Mouse (Mus musculus): ENCODE results near the gene Il27ra. TPM values are rescaled to one million over a fixed set of nuclear protein-coding genes. Genes with fewer than 3 reads are reported as not detected.

The Il27ra gene
- polyA plus RNA-seq, 1 experiment from 2014 or later = 0.13 TPM

- Histone ChIP-seq H3K4me1 (ENCODE audit: control insufficient read depth, insufficient read depth, low read length) (peaks cover 3% of the 10 kb centered on the region; the same call in 1 of the 2 replicates), H3K4me2 (ENCODE audit: low read depth) (no peak overlapping the region), H3K36me3 (ENCODE audit: control insufficient read depth, insufficient read depth, low read length) (no peaks in the 10 kb centered on the region), H3K27me3 (ENCODE audit: control insufficient read depth, insufficient read depth, low read length) (peaks cover 17% of the 10 kb centered on the region), H3K9me3 (ENCODE audit: control insufficient read depth, low read length) (no peaks in the 10 kb centered on the region), H3K4me3 (ENCODE audit: low read depth, low read length) (no peak overlapping the region), H3K27ac (ENCODE audit: low read depth, low read length) (no peak overlapping the region), H3K9ac (ENCODE audit: low read length) (no peak overlapping the region)
- 53% methylated on average over 12 of the region's 12 CpGs for WGBS
- ATAC-seq (ENCODE audit: insufficient read depth, low FRiP score, low TSS enrichment) = no peak
- DNase-seq (ENCODE audit: low spot score) = no peak
Measured at GRCm38 (mm10) chr8:84021569-84021968, 20.8 kb downstream of the Il27ra start.

GRCm38 (mm10) chr8:84021096-84021495 lies 21.3 kb downstream of the Il27ra start, which contains the start of gene Palm3:
Gene Palm3, plus strand, starts transcription at chr8:84021471.
- no peak within 1 kb of the TSS for H3K27ac ChIP-seq (ENCODE audit: low read depth, low read length)
- H3K9me3 ChIP-seq (ENCODE audit: control insufficient read depth, low read length) = no peaks in the 10 kb centered on the region
- no peak within 1 kb of the TSS for H3K4me3 ChIP-seq (ENCODE audit: low read depth, low read length)
- peaks cover 15% of the 10 kb centered on the region for H3K27me3 ChIP-seq (ENCODE audit: control insufficient read depth, insufficient read depth, low read length)
- peaks cover 3% of the 10 kb centered on the region; the same call in 1 of the 2 replicates for H3K4me1 ChIP-seq (ENCODE audit: control insufficient read depth, insufficient read depth, low read length)
- WGBS = 8% methylated on average over 17 of the region's 18 CpGs
- DNase-seq (ENCODE audit: low spot score) = no peak
- ATAC-seq (ENCODE audit: insufficient read depth, low FRiP score, low TSS enrichment) = no peak
- H3K36me3 ChIP-seq (ENCODE audit: control insufficient read depth, insufficient read depth, low read length) = no peaks in the 10 kb centered on the region
- H3K4me2 ChIP-seq (ENCODE audit: low read depth) = no peak within 1 kb of the TSS
- H3K9ac ChIP-seq (ENCODE audit: low read length) = no peak within 1 kb of the TSS

- peaks cover 3% of the 10 kb centered on the region; the same call in 1 of the 2 replicates for H3K4me1 ChIP-seq (ENCODE audit: control insufficient read depth, insufficient read depth, low read length)
- DNase-seq (ENCODE audit: low spot score) (no peak), ATAC-seq (ENCODE audit: insufficient read depth, low FRiP score, low TSS enrichment) (no peak)
- 0 out of 2 replicates have a peak, but pooled peaks cover 6% of the 10 kb centered on the region for H3K27me3 ChIP-seq (ENCODE audit: control insufficient read depth, insufficient read depth, low read length)
- H3K4me3 ChIP-seq (ENCODE audit: low read depth, low read length) = no peak overlapping the region
- H3K9ac ChIP-seq (ENCODE audit: low read length) = no peak overlapping the region
- 82% methylated on average over 9 of the region's 9 CpGs for WGBS
- no peak overlapping the region for H3K27ac ChIP-seq (ENCODE audit: low read depth, low read length)
- no peak overlapping the region for H3K4me2 ChIP-seq (ENCODE audit: low read depth)
- no peaks in the 10 kb centered on the region for H3K36me3 ChIP-seq (ENCODE audit: control insufficient read depth, insufficient read depth, low read length)
- H3K9me3 ChIP-seq (ENCODE audit: control insufficient read depth, low read length) = no peaks in the 10 kb centered on the region
Measured at GRCm38 (mm10) chr8:84019738-84020137, 22.7 kb downstream of the Il27ra start.

GRCm38 (mm10) chr8:84015833-84016232 lies 26.6 kb downstream of the Il27ra start:
- peaks cover 28% of the 10 kb centered on the region for H3K27me3 ChIP-seq (ENCODE audit: control insufficient read depth, insufficient read depth, low read length)
- H3K4me3 ChIP-seq (ENCODE audit: low read depth, low read length) = no peak overlapping the region
- 93% methylated on average over 5 of the region's 5 CpGs for WGBS
- no peaks in the 10 kb centered on the region for H3K36me3 ChIP-seq (ENCODE audit: control insufficient read depth, insufficient read depth, low read length)
- no peak overlapping the region for H3K4me2 ChIP-seq (ENCODE audit: low read depth)
- no peak for DNase-seq (ENCODE audit: low spot score)
- H3K9ac ChIP-seq (ENCODE audit: low read length) = no peak overlapping the region
- no peak overlapping the region for H3K27ac ChIP-seq (ENCODE audit: low read depth, low read length)
- H3K4me1 ChIP-seq (ENCODE audit: control insufficient read depth, insufficient read depth, low read length) = peaks cover 17% of the 10 kb centered on the region
- ATAC-seq (ENCODE audit: insufficient read depth, low FRiP score, low TSS enrichment) = no peak
- H3K9me3 ChIP-seq (ENCODE audit: control insufficient read depth, low read length) = no peaks in the 10 kb centered on the region

GRCm38 (mm10) chr8:84012499-84013165 lies 29.8 kb downstream of the Il27ra start:
- DNase-seq (ENCODE audit: low spot score) = no peak
- peaks cover 37% of the 10 kb centered on the region for H3K27me3 ChIP-seq (ENCODE audit: control insufficient read depth, insufficient read depth, low read length)
- ATAC-seq (ENCODE audit: insufficient read depth, low FRiP score, low TSS enrichment) = no peak

GRCm38 (mm10) chr8:84011705-84012498 lies 30.5 kb downstream of the Il27ra start, which contains the start of gene 2210011C24Rik:
Gene 2210011C24Rik, minus strand, starts transcription at chr8:84012171.
- H3K4me2 ChIP-seq (ENCODE audit: low read depth) = peak within 1 kb of the TSS; percentile 97
- H3K9me3 ChIP-seq (ENCODE audit: control insufficient read depth, low read length) = no peaks in the 10 kb centered on the region
- ATAC-seq (ENCODE audit: insufficient read depth, low FRiP score, low TSS enrichment) (0 out of 2 replicates have a peak, but pooled peaks have one; percentile 14), DNase-seq (ENCODE audit: low spot score) (no peak)
- H3K27ac ChIP-seq (ENCODE audit: low read depth, low read length) = no peak within 1 kb of the TSS
- 1% methylated on average over 42 of the region's 45 CpGs for WGBS
- H3K4me3 ChIP-seq (ENCODE audit: low read depth, low read length) = peak within 1 kb of the TSS; percentile 39
- no peaks in the 10 kb centered on the region for H3K36me3 ChIP-seq (ENCODE audit: control insufficient read depth, insufficient read depth, low read length)
- H3K9ac ChIP-seq (ENCODE audit: low read length) = peak within 1 kb of the TSS; percentile 50
- H3K4me1 ChIP-seq (ENCODE audit: control insufficient read depth, insufficient read depth, low read length) = peaks cover 18% of the 10 kb centered on the region
- H3K27me3 ChIP-seq (ENCODE audit: control insufficient read depth, insufficient read depth, low read length) = peaks cover 37% of the 10 kb centered on the region

More at GRCm38 (mm10) chr8:84012499-84013165, 29.8 kb downstream of the Il27ra start:
- no peak overlapping the region for H3K27ac ChIP-seq (ENCODE audit: low read depth, low read length)
- H3K9me3 ChIP-seq (ENCODE audit: control insufficient read depth, low read length) = no peaks in the 10 kb centered on the region
- WGBS = 7% methylated on average over 35 of the region's 35 CpGs
- peak overlapping the region; percentile 39 for H3K4me3 ChIP-seq (ENCODE audit: low read depth, low read length)
- peak overlapping the region; percentile 97 for H3K4me2 ChIP-seq (ENCODE audit: low read depth)
- no peaks in the 10 kb centered on the region for H3K36me3 ChIP-seq (ENCODE audit: control insufficient read depth, insufficient read depth, low read length)
- H3K4me1 ChIP-seq (ENCODE audit: control insufficient read depth, insufficient read depth, low read length) = peaks cover 18% of the 10 kb centered on the region
- H3K9ac ChIP-seq (ENCODE audit: low read length) = peak overlapping the region; percentile 50

- ATAC-seq (ENCODE audit: insufficient read depth, low FRiP score, low TSS enrichment) (peak; percentile 26; the same call in 1 of the 2 replicates), DNase-seq (ENCODE audit: low spot score) (peak; percentile 88)
- Histone ChIP-seq H3K27me3 (ENCODE audit: control insufficient read depth, insufficient read depth, low read length) (peaks cover 37% of the 10 kb centered on the region), H3K4me3 (ENCODE audit: low read depth, low read length) (peak overlapping the region; percentile 39), H3K36me3 (ENCODE audit: control insufficient read depth, insufficient read depth, low read length) (no peaks in the 10 kb centered on the region), H3K9me3 (ENCODE audit: control insufficient read depth, low read length) (no peaks in the 10 kb centered on the region), H3K9ac (ENCODE audit: low read length) (peak overlapping the region; percentile 44), H3K4me1 (ENCODE audit: control insufficient read depth, insufficient read depth, low read length) (peaks cover 18% of the 10 kb centered on the region), H3K27ac (ENCODE audit: low read depth, low read length) (no peak overlapping the region), H3K4me2 (ENCODE audit: low read depth) (peak overlapping the region; percentile 97)
- under 1% methylated on average over 83 of the region's 83 CpGs for WGBS
Measured at GRCm38 (mm10) chr8:84010625-84011611, 31.5 kb downstream of the Il27ra start.

GRCm38 (mm10) chr8:84009876-84010275 lies 32.5 kb downstream of the Il27ra start:
- no peak overlapping the region for H3K27ac ChIP-seq (ENCODE audit: low read depth, low read length)
- H3K9ac ChIP-seq (ENCODE audit: low read length) = no peak overlapping the region
- H3K9me3 ChIP-seq (ENCODE audit: control insufficient read depth, low read length) = no peaks in the 10 kb centered on the region
- H3K36me3 ChIP-seq (ENCODE audit: control insufficient read depth, insufficient read depth, low read length) = no peaks in the 10 kb centered on the region
- no peak overlapping the region for H3K4me2 ChIP-seq (ENCODE audit: low read depth)
- WGBS = 2% methylated on average over 11 of the region's 11 CpGs
- DNase-seq (ENCODE audit: low spot score) (peak; percentile 86), ATAC-seq (ENCODE audit: insufficient read depth, low FRiP score, low TSS enrichment) (no peak)
- H3K4me1 ChIP-seq (ENCODE audit: control insufficient read depth, insufficient read depth, low read length) = peaks cover 18% of the 10 kb centered on the region
- H3K4me3 ChIP-seq (ENCODE audit: low read depth, low read length) = no peak overlapping the region
- peaks cover 37% of the 10 kb centered on the region for H3K27me3 ChIP-seq (ENCODE audit: control insufficient read depth, insufficient read depth, low read length)

Measured in neural tube, embryonic 11.5 days (tissue).